Mouse (Mus musculus): Measurements from ENCODE around the gene Egfl7.

DNA sequence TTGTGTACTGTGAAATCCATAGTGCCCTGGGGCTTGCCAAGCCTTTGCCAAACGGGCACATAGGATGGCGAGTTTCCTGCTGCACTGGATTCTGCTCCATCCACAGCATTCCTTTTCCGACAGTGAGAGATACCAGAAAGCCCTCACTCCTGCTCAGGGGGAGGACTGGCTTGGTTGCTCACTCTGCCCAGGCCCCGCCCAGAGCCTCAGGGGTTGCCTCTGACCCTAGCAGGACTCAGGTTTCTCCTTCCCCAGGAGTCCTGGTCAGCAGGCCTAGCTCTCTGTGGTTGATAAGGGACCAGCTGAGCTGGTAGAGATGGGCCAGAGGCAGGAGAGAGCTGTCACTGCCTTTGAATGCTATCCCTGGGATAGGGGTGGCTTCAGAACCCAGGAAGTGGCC, 8.8 kb downstream of the Egfl7 start:
- TF ChIP-seq POLR2A (IDR thresholded peaks at IDR 0.05; ENCODE audit: borderline replicate concordance, low read depth, low read length) (no peak), CTCF (IDR thresholded peaks at IDR 0.05; ENCODE audit: low read depth, low read length) (no peak)
